ENCODE assay signal across 9 mouse cellular contexts in genomic region chr10:80658841-80659202, GRCm38 (mm10). TPM values are rescaled to one million over a fixed set of nuclear protein-coding genes. Genes with fewer than 3 reads are reported as not detected.
DNase-seq lines count a peak whose midpoint lies in the region; ATAC-seq lines count a peak whose summit lies in the region.
"Had no signal": no experiment of that assay in that cellular context is flagged by ENCODE, and none has a peak within 500 bp of the region (broad histone marks: within the 10 kb centered on the region; RNA-seq: fewer than 3 reads in every experiment).

No protein-coding gene starts in this region.

- H3K9me3 ChIP-seq in forebrain, embryonic 11.5 days (ENCODE audit: control insufficient read depth, low read length), result no peaks in the 10 kb centered on the region
- H3K9me3 ChIP-seq in forebrain, embryonic 12.5 days, result no peaks in the 10 kb centered on the region
- no peaks in the 10 kb centered on the region for H3K9me3 ChIP-seq in midbrain, embryonic 14.5 days (ENCODE audit: control insufficient read depth, low read length)
- no peaks in the 10 kb centered on the region for H3K9me3 ChIP-seq in midbrain, embryonic 16.5 days (replicated peaks; ENCODE audit: control insufficient read depth, low read length, poor library complexity, severe bottlenecking)
- H3K9me3 ChIP-seq: neural tube, embryonic 12.5 days had no signal

- 78% methylated on average over 4 of the region's 4 CpGs for WGBS in forebrain, embryonic 11.5 days
- 66% methylated on average over 4 of the region's 4 CpGs for WGBS in forebrain, embryonic 12.5 days
- WGBS in midbrain, embryonic 14.5 days, result 68% methylated on average over 4 of the region's 4 CpGs
- 70% methylated on average over 4 of the region's 4 CpGs for WGBS in midbrain, embryonic 16.5 days

- H3K4me1 ChIP-seq in forebrain, embryonic 11.5 days (replicated peaks; ENCODE audit: control insufficient read depth, insufficient read depth, low read length), result peaks cover 11% of the 10 kb centered on the region
- peaks cover 43% of the 10 kb centered on the region for H3K4me1 ChIP-seq in forebrain, embryonic 12.5 days
- peaks cover 20% of the 10 kb centered on the region for H3K4me1 ChIP-seq in midbrain, embryonic 14.5 days (ENCODE audit: control insufficient read depth, insufficient read depth, low read length)
- H3K4me1 ChIP-seq in midbrain, embryonic 16.5 days (ENCODE audit: control insufficient read depth, insufficient read depth, low read length), result peaks cover 24% of the 10 kb centered on the region

- no peaks in the 10 kb centered on the region for H3K36me3 ChIP-seq in forebrain, embryonic 11.5 days (ENCODE audit: control insufficient read depth, insufficient read depth, low read length)
- H3K36me3 ChIP-seq in forebrain, embryonic 12.5 days (replicated peaks), result no peaks in the 10 kb centered on the region
- H3K36me3 ChIP-seq in midbrain, embryonic 14.5 days (ENCODE audit: control insufficient read depth, insufficient read depth, low read length), result no peaks in the 10 kb centered on the region
- H3K36me3 ChIP-seq in midbrain, embryonic 16.5 days (ENCODE audit: control insufficient read depth, insufficient read depth, low read length), result no peaks in the 10 kb centered on the region
- H3K36me3 ChIP-seq: neural tube, embryonic 12.5 days had no signal

- no peaks in the 10 kb centered on the region for H3K27me3 ChIP-seq in forebrain, embryonic 11.5 days (ENCODE audit: control insufficient read depth, insufficient read depth, low read length)
- no peaks in the 10 kb centered on the region for H3K27me3 ChIP-seq in forebrain, embryonic 12.5 days
- H3K27me3 ChIP-seq in midbrain, embryonic 14.5 days (ENCODE audit: control insufficient read depth, insufficient read depth, low read length), result no peaks in the 10 kb centered on the region
- no peaks in the 10 kb centered on the region for H3K27me3 ChIP-seq in midbrain, embryonic 16.5 days (ENCODE audit: control insufficient read depth, insufficient read depth, low read depth, low read length)
- H3K27me3 ChIP-seq: neural tube, embryonic 12.5 days had no signal

- ATAC-seq in forebrain, embryonic 11.5 days (replicated peaks; ENCODE audit: low FRiP score), result no peak
- no peak for ATAC-seq in forebrain, embryonic 12.5 days (ENCODE audit: low FRiP score)
- no peak for ATAC-seq in midbrain, embryonic 14.5 days (ENCODE audit: low FRiP score, low TSS enrichment)
- ATAC-seq in midbrain, embryonic 16.5 days, result no peak

- no peak overlapping the region for H3K4me3 ChIP-seq in forebrain, embryonic 11.5 days (ENCODE audit: low read depth, low read length)
- no peak overlapping the region for H3K4me3 ChIP-seq in forebrain, embryonic 12.5 days (replicated peaks)
- H3K4me3 ChIP-seq in midbrain, embryonic 14.5 days (replicated peaks; ENCODE audit: low read depth, low read length), result no peak overlapping the region
- no peak overlapping the region for H3K4me3 ChIP-seq in midbrain, embryonic 16.5 days (ENCODE audit: low read depth, low read length)
- H3K4me3 ChIP-seq: neural tube, embryonic 12.5 days had no signal

- intact Hi-C loops in gastrocnemius, postnatal 14 days (cut with DNase I; ENCODE audit: low total_unique reads), result no loop called here

- no peak for DNase-seq in forebrain, embryonic 11.5 days (ENCODE audit: low spot score)
- DNase-seq in midbrain, embryonic 14.5 days, result no peak
- DNase-seq in liver, result peak; percentile 73
- peak; percentile 64 for DNase-seq in thymus, postnatal 25 days
- DNase-seq in adrenal gland, postnatal 25 days, result no peak
- no peak for DNase-seq in gastrocnemius, postnatal 14 days

- H3K9ac ChIP-seq in forebrain, embryonic 11.5 days (ENCODE audit: low read length), result no peak overlapping the region
- no peak overlapping the region for H3K9ac ChIP-seq in forebrain, embryonic 12.5 days
- no peak overlapping the region for H3K9ac ChIP-seq in midbrain, embryonic 14.5 days (replicated peaks; ENCODE audit: low read length)
- H3K9ac ChIP-seq in midbrain, embryonic 16.5 days (ENCODE audit: low read depth, low read length), result no peak overlapping the region
- H3K9ac ChIP-seq: neural tube, embryonic 12.5 days had no signal

- peak overlapping the region; percentile 18; the same call in 1 of the 2 replicates for H3K27ac ChIP-seq in forebrain, embryonic 11.5 days (ENCODE audit: low read depth, low read length)
- H3K27ac ChIP-seq in forebrain, embryonic 12.5 days, result no peak overlapping the region
- 0 out of 2 replicates have a peak overlapping the region, but pooled peaks have one; percentile 8 for H3K27ac ChIP-seq in midbrain, embryonic 14.5 days (replicated peaks; ENCODE audit: low read depth, low read length)
- no peak overlapping the region for H3K27ac ChIP-seq in midbrain, embryonic 16.5 days (ENCODE audit: low read length)
- H3K27ac ChIP-seq: neural tube, embryonic 12.5 days had no signal

- H3K4me2 ChIP-seq in forebrain, embryonic 11.5 days (ENCODE audit: low read depth, low read length, severe bottlenecking), result no peak overlapping the region
- H3K4me2 ChIP-seq in forebrain, embryonic 12.5 days, result no peak overlapping the region
- H3K4me2 ChIP-seq in midbrain, embryonic 14.5 days (ENCODE audit: low read length), result no peak overlapping the region
- no peak overlapping the region for H3K4me2 ChIP-seq in midbrain, embryonic 16.5 days (ENCODE audit: low read length)
- H3K4me2 ChIP-seq: neural tube, embryonic 12.5 days had no signal

RNA-seq across cellular contexts. Expression of gene Btbd2, which starts 2.0 kb away (rescaled TPM):
- polyA plus RNA-seq in forebrain, embryonic 11.5 days (2014; fragmentation: Nextera tagmentation; extraction: Ambion mirVana), result 78.3 and 97.3 TPM in 2 replicates
- polyA plus RNA-seq in forebrain, embryonic 12.5 days (2016; fragmentation: Nextera tagmentation; extraction: Ambion mirVana), result 84.3 and 85.1 TPM in 2 replicates
- 80.1 and 88.8 TPM in 2 replicates for polyA plus RNA-seq in midbrain, embryonic 14.5 days (2014; fragmentation: Nextera tagmentation; extraction: Ambion mirVana)
- 71.8 and 73.5 TPM in 2 replicates for polyA plus RNA-seq in midbrain, embryonic 16.5 days (2015; fragmentation: Nextera tagmentation; extraction: Ambion mirVana)
- 68.4 and 79.2 TPM in 2 replicates for total RNA-seq in adrenal gland, postnatal 25 days (2021)
- 10 to 100 TPM; 30.1 to 34.4 TPM for total RNA-seq in gastrocnemius, postnatal 14 days (2021)

RNA-seq across cellular contexts. Expression of gene Mknk2, which starts 19.1 kb away (rescaled TPM):
- polyA plus RNA-seq in forebrain, embryonic 11.5 days (2014; fragmentation: Nextera tagmentation; extraction: Ambion mirVana), result 85.1 and 87.0 TPM in 2 replicates
- polyA plus RNA-seq in forebrain, embryonic 12.5 days (2016; fragmentation: Nextera tagmentation; extraction: Ambion mirVana), result 74.4 and 75.4 TPM in 2 replicates
- polyA plus RNA-seq in midbrain, embryonic 14.5 days (2014; fragmentation: Nextera tagmentation; extraction: Ambion mirVana), result 46.7 and 54.2 TPM in 2 replicates
- 43.7 and 49.1 TPM in 2 replicates for polyA plus RNA-seq in midbrain, embryonic 16.5 days (2015; fragmentation: Nextera tagmentation; extraction: Ambion mirVana)
- 155 and 164 TPM in 2 replicates for total RNA-seq in adrenal gland, postnatal 25 days (2021)
- total RNA-seq in gastrocnemius, postnatal 14 days (2021), result 100 to 1,000 TPM; 167 to 186 TPM

RNA-seq across cellular contexts. Expression of gene Csnk1g2, which starts 36.2 kb away (rescaled TPM):
- 134 TPM in 2 replicates for polyA plus RNA-seq in forebrain, embryonic 11.5 days (2014; fragmentation: Nextera tagmentation; extraction: Ambion mirVana)
- 146 and 161 TPM in 2 replicates for polyA plus RNA-seq in forebrain, embryonic 12.5 days (2016; fragmentation: Nextera tagmentation; extraction: Ambion mirVana)
- polyA plus RNA-seq in midbrain, embryonic 14.5 days (2014; fragmentation: Nextera tagmentation; extraction: Ambion mirVana), result 74.1 and 98.5 TPM in 2 replicates
- 79.9 and 96.8 TPM in 2 replicates for polyA plus RNA-seq in midbrain, embryonic 16.5 days (2015; fragmentation: Nextera tagmentation; extraction: Ambion mirVana)
- total RNA-seq in adrenal gland, postnatal 25 days (2021), result 127 and 157 TPM in 2 replicates
- 100 to 1,000 TPM in 1 of 2 experiments, 10 to 100 TPM in 1; 94.3 to 105 TPM for total RNA-seq in gastrocnemius, postnatal 14 days (2021)

RNA-seq across cellular contexts. Expression of gene Mob3a, which starts 43.0 kb away (rescaled TPM):
- 57.9 and 61.1 TPM in 2 replicates for polyA plus RNA-seq in forebrain, embryonic 11.5 days (2014; fragmentation: Nextera tagmentation; extraction: Ambion mirVana)
- 52.4 and 54.1 TPM in 2 replicates for polyA plus RNA-seq in forebrain, embryonic 12.5 days (2016; fragmentation: Nextera tagmentation; extraction: Ambion mirVana)
- 45.2 and 47.3 TPM in 2 replicates for polyA plus RNA-seq in midbrain, embryonic 14.5 days (2014; fragmentation: Nextera tagmentation; extraction: Ambion mirVana)
- 61.4 and 64.3 TPM in 2 replicates for polyA plus RNA-seq in midbrain, embryonic 16.5 days (2015; fragmentation: Nextera tagmentation; extraction: Ambion mirVana)
- 15.2 and 18.8 TPM in 2 replicates for total RNA-seq in adrenal gland, postnatal 25 days (2021)
- total RNA-seq in gastrocnemius, postnatal 14 days (2021), result 1 to 10 TPM; 5.5 to 7.4 TPM

RNA-seq across cellular contexts. Expression of gene Izumo4, which starts 43.2 kb away (rescaled TPM):
- polyA plus RNA-seq in forebrain, embryonic 11.5 days (2014; fragmentation: Nextera tagmentation; extraction: Ambion mirVana), result 4.8 and 7.2 TPM in 2 replicates
- polyA plus RNA-seq in forebrain, embryonic 12.5 days (2016; fragmentation: Nextera tagmentation; extraction: Ambion mirVana), result 20.6 and 21.6 TPM in 2 replicates
- polyA plus RNA-seq in midbrain, embryonic 14.5 days (2014; fragmentation: Nextera tagmentation; extraction: Ambion mirVana), result 22.4 and 25.1 TPM in 2 replicates
- 44.9 and 49.5 TPM in 2 replicates for polyA plus RNA-seq in midbrain, embryonic 16.5 days (2015; fragmentation: Nextera tagmentation; extraction: Ambion mirVana)
- 21.6 and 37.1 TPM in 2 replicates for total RNA-seq in adrenal gland, postnatal 25 days (2021)
- total RNA-seq in gastrocnemius, postnatal 14 days (2021), result 1 to 10 TPM; 3.2 to 3.5 TPM

Comparison
In these comparisons a context has a peak if more than half of its experiments do, and no peak if none do; other contexts are left out.
1. H3K27ac ChIP-seq: peak in forebrain, embryonic 11.5 days (single experiment) and midbrain, embryonic 14.5 days (single experiment); none in forebrain, embryonic 12.5 days (single experiment) and midbrain, embryonic 16.5 days (single experiment).
2. DNase-seq: peak in liver (single experiment) and thymus, postnatal 25 days (single experiment); none in forebrain, embryonic 11.5 days (single experiment), midbrain, embryonic 14.5 days (single experiment), adrenal gland, postnatal 25 days (single experiment) and gastrocnemius, postnatal 14 days (single experiment).